In the genomic region with DNA sequence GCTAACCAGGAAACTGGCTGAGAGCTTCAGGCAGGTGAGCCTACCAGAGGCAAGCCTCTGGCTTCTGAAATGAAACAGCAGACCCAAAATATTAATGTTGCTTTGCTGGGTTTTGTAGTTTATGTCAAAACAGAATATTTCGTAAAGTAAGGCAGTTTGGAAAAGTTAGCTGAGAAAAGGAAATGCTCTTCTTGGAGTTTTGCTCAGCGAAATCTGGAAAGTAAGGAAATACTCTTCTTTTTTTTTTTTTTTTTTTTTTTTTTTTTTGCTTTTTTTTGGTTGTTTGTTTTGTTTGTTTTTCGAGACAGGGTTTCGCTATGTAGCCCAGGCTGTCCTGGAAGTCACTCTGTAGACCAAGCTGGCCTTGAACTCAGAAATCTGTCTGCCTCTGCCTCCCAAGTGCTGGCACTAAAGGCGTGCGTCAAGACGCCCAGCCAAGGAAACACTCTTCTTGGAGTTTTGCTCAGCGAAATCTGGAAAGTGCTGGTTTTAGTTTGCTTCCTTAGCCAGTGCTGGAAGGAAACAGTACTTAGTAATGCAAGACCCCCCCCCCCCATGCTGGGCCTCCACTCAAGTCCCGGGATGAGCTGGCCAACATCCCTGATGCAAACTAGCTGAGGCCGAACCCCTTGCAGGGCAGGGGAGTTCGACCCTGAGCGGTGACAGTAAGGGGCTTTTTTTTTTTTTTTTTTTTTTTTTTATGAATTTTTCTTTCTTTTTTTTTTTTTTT, we compare ENCODE assay signal across 30 mouse cellular contexts. TPM values are rescaled to one million over a fixed set of nuclear protein-coding genes. Genes with fewer than 3 reads are reported as not detected.
A peak's percentile ranks its signal among the peaks of the same experiment; 100 is the strongest.
DNase-seq lines count a peak whose midpoint lies in the region; ATAC-seq and TF ChIP-seq lines count a peak whose summit lies in the region.
"Had no signal": no experiment of that assay in that cellular context is flagged by ENCODE, and none has a peak within 500 bp of the region (broad histone marks: within the 10 kb centered on the region; RNA-seq: fewer than 3 reads in every experiment).

No protein-coding gene starts in this region.

- H3K36me3 ChIP-seq in erythroblast, embryonic 14.5 days (ENCODE audit: control insufficient read depth) = peaks cover 57% of the 10 kb centered on the region
- H3K36me3 ChIP-seq in MEL (ENCODE audit: control insufficient read depth in 1 of 2, insufficient read depth in 2 of 2, low read length in 2 of 2) = peaks cover 36 to 41% of the 10 kb centered on the region in 2 experiments
- peaks cover 33% of the 10 kb centered on the region for H3K36me3 ChIP-seq in liver, embryonic 15.5 days (replicated peaks)

- peak overlapping the region; percentile 52; the same call in 1 of the 2 replicates for H3K27ac ChIP-seq in MEL (ENCODE audit: control insufficient read depth, low read depth, low read length)
- no peak overlapping the region; the same call in 1 of the 2 replicates for H3K27ac ChIP-seq in liver, embryonic 15.5 days (replicated peaks)
- H3K27ac ChIP-seq: embryonic facial prominence, embryonic 13.5 days; forebrain, embryonic 12.5 days; heart, embryonic 10.5 days; heart, embryonic 15.5 days; hindbrain, embryonic 12.5 days; hindbrain, postnatal 0 days; limb, embryonic 13.5 days; stomach, postnatal 0 days had no signal

- H3K9me3 ChIP-seq in erythroblast, embryonic 14.5 days (ENCODE audit: control insufficient read depth, low read length) = no peaks in the 10 kb centered on the region
- no peaks in the 10 kb centered on the region for H3K9me3 ChIP-seq in MEL (replicated peaks; ENCODE audit: insufficient read depth, low read length)
- H3K9me3 ChIP-seq in liver, embryonic 15.5 days (replicated peaks) = no peaks in the 10 kb centered on the region
- H3K9me3 ChIP-seq: embryonic facial prominence, embryonic 13.5 days; forebrain, embryonic 12.5 days; heart, embryonic 10.5 days; heart, embryonic 15.5 days; hindbrain, embryonic 12.5 days; limb, embryonic 13.5 days had no signal

- peak overlapping the region; percentile 88 for H3K9ac ChIP-seq in MEL (ENCODE audit: control insufficient read depth, low read depth, low read length, poor library complexity, severe bottlenecking)
- no peak overlapping the region for H3K9ac ChIP-seq in liver, embryonic 15.5 days
- H3K9ac ChIP-seq: embryonic facial prominence, embryonic 13.5 days; forebrain, embryonic 12.5 days; forebrain, postnatal 0 days; heart, embryonic 15.5 days; hindbrain, embryonic 12.5 days; limb, embryonic 13.5 days had no signal

- H3K4me3 ChIP-seq in erythroblast, embryonic 14.5 days (replicated peaks) = peak overlapping the region; percentile 99
- peak overlapping the region; percentile 65 to 85 for H3K4me3 ChIP-seq in MEL (ENCODE audit: control insufficient read depth in 1 of 2, insufficient read depth in 1 of 2, low read depth in 2 of 2, low read length in 2 of 2)
- peak overlapping the region; percentile 89; the same call in 1 of the 2 replicates for H3K4me3 ChIP-seq in liver, embryonic 15.5 days (replicated peaks)
- H3K4me3 ChIP-seq: embryonic facial prominence, embryonic 13.5 days; forebrain, embryonic 12.5 days; heart, embryonic 10.5 days; heart, embryonic 15.5 days; hindbrain, embryonic 12.5 days; limb, embryonic 13.5 days had no signal

- peaks cover 54% of the 10 kb centered on the region for H3K4me1 ChIP-seq in erythroblast, embryonic 14.5 days (ENCODE audit: control insufficient read depth)
- peaks cover 2 to 4% of the 10 kb centered on the region in 2 experiments for H3K4me1 ChIP-seq in MEL (ENCODE audit: control insufficient read depth in 1 of 2, insufficient read depth in 2 of 2, low read length in 2 of 2)
- peaks cover 46% of the 10 kb centered on the region for H3K4me1 ChIP-seq in liver, embryonic 15.5 days (replicated peaks)

- no peak for TF ChIP-seq RAD21 in MEL (IDR thresholded peaks at IDR 0.05; ENCODE audit: low read depth, low read length)

- peaks cover 82% of the 10 kb centered on the region for H3K79me2 ChIP-seq in MEL (ENCODE audit: control insufficient read depth, insufficient read depth, low read length, poor library complexity)

- peak; percentile 12 for DNase-seq in A20 (ENCODE audit: low read depth, low spot score)
- peak; percentile 50 for DNase-seq in MEL (ENCODE audit: low read depth, low spot score)
- no peak for DNase-seq in lung, postnatal 25 days (ENCODE audit: low spot score)
- no peak for DNase-seq in gastrocnemius, postnatal 36 days
- no peak for DNase-seq in heart, adult 9 months (ENCODE audit: low spot score in 2 of 2)
- DNase-seq: adrenal gland, adult 8-10 months; cerebellum, adult 8-10 months; cerebellum, postnatal 36 days; embryo, embryonic 11 days; forebrain, postnatal 0 days; kidney, postnatal 25 days; lung, adult 2 months; lung, postnatal 10 days; right cerebral cortex, adult 18-20 months; right cerebral cortex, postnatal 4 days; thymus, adult 18-20 months; thymus, postnatal 25 days had no signal

- TF ChIP-seq EP300 in MEL (IDR thresholded peaks at IDR 0.05; ENCODE audit: low read depth in 1 of 2, low read length in 2 of 2) = no peak

- peak overlapping the region; percentile 84 for H3K4me2 ChIP-seq in liver, embryonic 15.5 days
- H3K4me2 ChIP-seq: forebrain, embryonic 12.5 days; heart, embryonic 15.5 days; hindbrain, embryonic 12.5 days had no signal

- no peak for TF ChIP-seq POLR2A in MEL (IDR thresholded peaks at IDR 0.05; ENCODE audit: control insufficient read depth in 1 of 2, insufficient read depth in 1 of 2, low read depth in 1 of 2, low read length in 2 of 2, poor library complexity in 1 of 2)

- no peak for ATAC-seq in erythroblast, adult 5-6 weeks (replicated peaks; ENCODE audit: low FRiP score, poor library complexity, severe bottlenecking)
- no peak for ATAC-seq in liver, embryonic 15.5 days (ENCODE audit: insufficient read depth)
- ATAC-seq: forebrain, postnatal 0 days; hindbrain, postnatal 0 days; intestine, embryonic 16.5 days; midbrain, embryonic 16.5 days had no signal

- no peaks in the 10 kb centered on the region for H3K27me3 ChIP-seq in erythroblast, embryonic 14.5 days (ENCODE audit: control insufficient read depth)
- no peaks in the 10 kb centered on the region for H3K27me3 ChIP-seq in MEL (ENCODE audit: control insufficient read depth in 1 of 2, insufficient read depth in 2 of 2, low read length in 2 of 2)
- no peaks in the 10 kb centered on the region for H3K27me3 ChIP-seq in liver, embryonic 15.5 days
- H3K27me3 ChIP-seq: embryonic facial prominence, embryonic 13.5 days; forebrain, embryonic 12.5 days; heart, embryonic 15.5 days; hindbrain, embryonic 12.5 days; limb, embryonic 13.5 days had no signal

- WGBS in liver, embryonic 15.5 days (ENCODE audit: insufficient replicate concordance) = 81% methylated on average over 12 of the region's 12 CpGs

- intact Hi-C loops in gastrocnemius, postnatal 36 days (cut with DNase I) = loop anchor here (5.0 to 10.0 kb wide), 2 partner anchors 392 to 515 kb away; no protein-coding TSS in a partner anchor

- TF ChIP-seq CTCF in MEL (IDR thresholded peaks at IDR 0.05 in 2 of 3, conservative IDR thresholded peaks at IDR 0.05 in 1 of 3; ENCODE audit: control insufficient read depth in 1 of 3, insufficient read depth in 1 of 3, low read depth in 2 of 3, low read length in 3 of 3, poor library complexity in 1 of 3, severe bottlenecking in 1 of 3) = no peak

TF ChIP-seq in MEL, 35 proteins besides CTCF, POLR2A, EP300 and RAD21:
- TF ChIP-seq ZNF384 (IDR thresholded peaks at IDR 0.05; ENCODE audit: low read depth, low read length) = peak; percentile 48
- TF ChIP-seq KAT2A (conservative IDR thresholded peaks at IDR 0.05; ENCODE audit: low read depth, low read length) = no peak
- peak; percentile 29; the same call in 1 of the 2 replicates for TF ChIP-seq SIN3A (IDR thresholded peaks at IDR 0.05; ENCODE audit: low read length)
- TF ChIP-seq CHD1 (IDR thresholded peaks at IDR 0.05; ENCODE audit: low read depth, low read length) = peak; percentile 88; the same call in 1 of the 2 replicates

RNA-seq across cellular contexts. Expression of a gene that starts 3.8 kb away (rescaled TPM):
- 16.3 and 19.3 TPM in 2 replicates for polyA plus RNA-seq in erythroblast, embryonic 14.5 days (2012)
- 29.3 and 34.2 TPM in 2 replicates for total RNA-seq in erythroblast, adult 5-6 weeks (2015; ENCODE audit: low replicate concordance)
- total RNA-seq in erythroblast, adult 5-6 weeks (2017; ENCODE audit: low replicate concordance) = 26.8 and 35.7 TPM in 2 replicates
- total RNA-seq in MEL (2012; rRNA removed) = 192 and 256 TPM in 2 replicates
- polyA plus RNA-seq in MEL (2012; ENCODE audit: insufficient read depth in 1 of 2, insufficient read length in 2 of 2, low read depth in 1 of 2, low replicate concordance in 2 of 2, missing spikeins in 1 of 2) = 100 to 1,000 TPM in 1 of 2 experiments, not detected in 1; 176 TPM
- 82.9 and 84.9 TPM in 2 replicates for polyA plus RNA-seq in liver, embryonic 15.5 days (2015; fragmentation: Nextera tagmentation; extraction: Ambion mirVana)
- total RNA-seq in gastrocnemius, postnatal 36 days (2021) = 10 to 100 TPM; 12.7 to 15.2 TPM

RNA-seq across cellular contexts. Expression of a gene that starts 23.0 kb away (rescaled TPM):
- 0.13 and 0.31 TPM in 2 replicates for polyA plus RNA-seq in erythroblast, embryonic 14.5 days (2012)
- total RNA-seq in erythroblast, adult 5-6 weeks (2015; ENCODE audit: low replicate concordance) = 50.4 and 59.9 TPM in 2 replicates
- total RNA-seq in erythroblast, adult 5-6 weeks (2017; ENCODE audit: low replicate concordance) = 10.4 and 14.2 TPM in 2 replicates
- 111 and 161 TPM in 2 replicates for total RNA-seq in MEL (2012; rRNA removed)
- polyA plus RNA-seq in MEL (2012; ENCODE audit: insufficient read depth in 1 of 2, insufficient read length in 2 of 2, low read depth in 1 of 2, low replicate concordance in 2 of 2, missing spikeins in 1 of 2) = 10 to 100 TPM in 1 of 2 experiments, not detected in 1; 95.5 TPM
- 35.2 and 55.6 TPM in 2 replicates for polyA plus RNA-seq in liver, embryonic 15.5 days (2015; fragmentation: Nextera tagmentation; extraction: Ambion mirVana)
- total RNA-seq in gastrocnemius, postnatal 36 days (2021) = 10 to 100 TPM; 25.7 to 26.5 TPM

Comparison
In these comparisons a context has a peak if more than half of its experiments do, and no peak if none do; other contexts are left out.
1. DNase-seq: peak in A20 (single experiment) and MEL (single experiment); none in lung, postnatal 25 days (single experiment), gastrocnemius, postnatal 36 days (0 of 2) and heart, adult 9 months (0 of 2).
2. Peak in every context shown above with its lines, with median percentiles within 50 percentile points of each other: H3K4me3 ChIP-seq.